Mouse (Mus musculus) ES-E14 (cell line): Measurements from ENCODE around the gene Hipk2. TPM values are rescaled to one million over a fixed set of nuclear protein-coding genes. Genes with fewer than 3 reads are reported as not detected.

ENCODE experiments used
- DNase-seq: peaks from one replicate; pipeline ENCODE4 v3.0.0-alpha.2; 2013; ENCODE audit warnings: low read depth, low spot score
- H3K27ac ChIP-seq: 2 replicates; pipeline ENCODE4 v1.5.1; 2012; ENCODE audit warnings: low read depth, mild to moderate bottlenecking, low read length, moderate library complexity, mixed read lengths; ENCODE audit not compliant: poor library complexity, insufficient read depth, severe bottlenecking
- H3K36me3 ChIP-seq: 2 replicates; pipeline ENCODE4 v1.6.1; 2012; ENCODE audit warnings: mild to moderate bottlenecking, low read length, moderate library complexity, mixed read lengths; ENCODE audit not compliant: control insufficient read depth, poor library complexity, insufficient read depth, severe bottlenecking
- H3K4me1 ChIP-seq, 2 experiments: fragments of 150-350 bp in 1 of 2; sonication (generic) in 1 of 2; 2 replicates each; pipeline ENCODE4 v1.6.1; 2012; ENCODE audit warnings: low read length in 2 of 2, mild to moderate bottlenecking in 1 of 2, mixed read lengths in 1 of 2; ENCODE audit not compliant: control insufficient read depth in 2 of 2, insufficient read depth in 2 of 2, poor library complexity in 1 of 2
- H3K4me3 ChIP-seq, 2 experiments: fragments of 150-350 bp in 1 of 2; sonication (generic) in 1 of 2; 2 replicates each; pipeline ENCODE4 v1.5.1; 2012; ENCODE audit warnings: low read length in 2 of 2, low read depth in 1 of 2, mild to moderate bottlenecking in 1 of 2, mixed read lengths in 1 of 2; ENCODE audit not compliant: insufficient read depth in 1 of 2, poor library complexity in 1 of 2, severe bottlenecking in 1 of 2
- H3K9ac ChIP-seq: 2 replicates; pipeline ENCODE4 v1.6.1; 2012; ENCODE audit warnings: low read depth, mild to moderate bottlenecking, low read length, mixed read lengths; ENCODE audit not compliant: poor library complexity, insufficient read depth, severe bottlenecking
- H3K9me3 ChIP-seq: fragments of 150-350 bp; sonication (generic); 2 replicates; pipeline ENCODE4 v1.6.1; 2012; ENCODE audit warnings: low read depth, mild to moderate bottlenecking, low read length; ENCODE audit not compliant: control insufficient read depth, insufficient read depth
- CHD2 ChIP-seq: IDR thresholded peaks from 2 replicates; pipeline ENCODE4 v1.6.1; 2014; ENCODE audit warnings: mild to moderate bottlenecking, low read depth, low read length, inconsistent platforms
- HCFC1 ChIP-seq: IDR thresholded peaks from 2 replicates; pipeline ENCODE4 v1.6.1; 2012; ENCODE audit warnings: low read length, inconsistent platforms, borderline replicate concordance; ENCODE audit not compliant: insufficient read depth
- MAFK ChIP-seq: IDR thresholded peaks from 2 replicates; pipeline ENCODE4 v1.6.1; 2014; ENCODE audit warnings: mild to moderate bottlenecking, low read depth, low read length, inconsistent platforms; ENCODE audit not compliant: insufficient read depth
- ZC3H11A ChIP-seq: IDR thresholded peaks from 2 replicates; pipeline ENCODE4 v1.6.1; 2012; ENCODE audit warnings: low read depth, mild to moderate bottlenecking, inconsistent platforms, low read length, borderline replicate concordance
- ZNF384 ChIP-seq: IDR thresholded peaks from 2 replicates; pipeline ENCODE4 v1.6.1; 2012; ENCODE audit warnings: low read depth, low read length, inconsistent platforms
- in situ Hi-C, 2 experiments: fragments of 600-800 bp; cut with MboI; formaldehyde crosslinking; loops; one replicate each; pipeline ENCODE4 v1.15.1; 2025; ENCODE audit warnings: low sequenced_read_pairs in 2 of 2, inconsistent platforms in 1 of 2; ENCODE audit not compliant: unreplicated experiment in 2 of 2
- total RNA-seq: library from RNA; depleted of rRNA; stranded (reverse); fragments of 300-350 nt; gene quantifications from 2 replicates; pipeline ENCODE4 v1.2.3, GENCODE M21; 2012

Hipk2 gene
- total RNA-seq, 1 experiment: 7.0 TPM

DNA sequence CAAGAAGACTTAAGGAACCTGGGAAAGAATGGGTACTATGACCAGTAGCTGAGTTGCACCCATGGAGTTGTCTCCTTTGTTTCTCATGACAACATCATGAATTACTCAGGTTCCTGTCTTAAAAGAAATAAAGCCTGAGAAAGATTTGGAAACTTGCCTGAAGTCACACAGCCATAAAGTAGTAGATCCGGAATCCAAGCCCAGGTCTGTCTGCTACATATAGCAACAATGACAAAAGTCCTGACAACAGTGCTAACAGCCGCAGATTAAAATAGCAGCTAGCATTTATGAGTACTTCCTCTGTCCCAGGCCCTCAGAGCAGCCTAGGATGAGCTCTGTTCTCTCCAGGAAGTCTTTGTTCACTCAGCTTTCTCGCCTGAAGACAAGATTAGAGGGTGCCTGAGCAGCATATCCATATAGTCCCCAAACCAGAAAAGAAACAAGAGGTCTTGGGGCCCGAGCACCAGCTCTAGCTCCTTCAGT lies 69.0 kb downstream of the Hipk2 start:
- TF ChIP-seq CHD2 (no peak), ZC3H11A (no peak), HCFC1 (no peak), ZNF384 (no peak), MAFK (no peak)
- Histone ChIP-seq H3K36me3 (no peaks in the 10 kb centered on the region; the same call in 1 of the 2 replicates), H3K4me3 (no peak overlapping the region), H3K9me3 (no peaks in the 10 kb centered on the region), H3K27ac (no peak overlapping the region), H3K4me1 (no peaks in the 10 kb centered on the region), H3K9ac (no peak overlapping the region)
- in situ Hi-C loops: no loop called here
- DNase-seq: no peak

DNA sequence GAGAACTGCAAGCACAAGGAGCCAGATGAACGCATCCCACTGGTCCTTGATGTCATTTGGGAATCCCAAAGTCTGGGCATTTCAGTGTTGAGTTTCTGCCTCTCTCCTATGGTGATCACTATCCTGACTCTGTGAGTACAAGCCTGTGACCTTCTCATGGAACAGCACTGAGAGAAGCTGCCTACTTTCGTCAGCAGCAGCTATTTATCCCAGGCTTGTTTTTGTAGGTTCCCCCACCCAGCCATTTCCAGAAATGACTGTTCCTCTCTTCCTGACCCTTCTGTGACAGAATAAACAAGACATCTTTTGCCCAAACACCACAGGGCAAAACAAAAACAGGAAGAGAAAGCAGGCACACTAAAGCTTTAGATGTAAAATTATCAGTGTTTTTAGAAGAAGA lies 70.4 kb downstream of the Hipk2 start:
- Histone ChIP-seq H3K4me1 (no peaks in the 10 kb centered on the region), H3K36me3 (no peaks in the 10 kb centered on the region; the same call in 1 of the 2 replicates), H3K9ac (no peak overlapping the region), H3K4me3 (no peak overlapping the region), H3K27ac (no peak overlapping the region), H3K9me3 (no peaks in the 10 kb centered on the region)
- in situ Hi-C loops: no loop called here
- TF ChIP-seq ZC3H11A (no peak), ZNF384 (no peak), HCFC1 (no peak), CHD2 (no peak), MAFK (no peak)
- no peak for DNase-seq

DNA sequence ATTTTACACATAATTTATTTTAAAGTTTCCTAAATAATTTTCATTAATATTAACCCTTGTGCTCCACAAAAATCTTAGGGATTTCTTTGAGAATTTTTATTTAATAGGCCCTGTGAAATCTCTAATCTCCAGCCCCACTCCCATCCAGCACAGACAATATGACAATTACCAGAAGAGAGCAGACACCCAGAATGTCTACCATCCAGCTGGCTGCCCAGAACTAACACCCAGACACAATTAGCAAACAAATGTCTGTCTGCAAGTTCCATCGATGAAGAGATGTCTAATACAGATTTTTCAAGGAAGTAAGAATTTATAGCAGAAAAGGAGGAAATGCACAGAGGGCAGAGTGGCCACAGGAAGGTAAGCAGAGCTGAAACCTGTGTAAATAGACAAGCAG lies 74.7 kb downstream of the Hipk2 start:
- H3K4me3 ChIP-seq: no peak overlapping the region; a peak in 1 of 4 replicates
- H3K9ac ChIP-seq: no peak overlapping the region
- TF ChIP-seq CHD2 (no peak), ZNF384 (no peak), HCFC1 (no peak), ZC3H11A (no peak), MAFK (no peak)
- no peaks in the 10 kb centered on the region for H3K9me3 ChIP-seq
- no peak for DNase-seq
- no peaks in the 10 kb centered on the region for H3K4me1 ChIP-seq
- H3K36me3 ChIP-seq: no peaks in the 10 kb centered on the region; the same call in 1 of the 2 replicates
- no peak overlapping the region for H3K27ac ChIP-seq
- in situ Hi-C loops: no loop called here

DNA sequence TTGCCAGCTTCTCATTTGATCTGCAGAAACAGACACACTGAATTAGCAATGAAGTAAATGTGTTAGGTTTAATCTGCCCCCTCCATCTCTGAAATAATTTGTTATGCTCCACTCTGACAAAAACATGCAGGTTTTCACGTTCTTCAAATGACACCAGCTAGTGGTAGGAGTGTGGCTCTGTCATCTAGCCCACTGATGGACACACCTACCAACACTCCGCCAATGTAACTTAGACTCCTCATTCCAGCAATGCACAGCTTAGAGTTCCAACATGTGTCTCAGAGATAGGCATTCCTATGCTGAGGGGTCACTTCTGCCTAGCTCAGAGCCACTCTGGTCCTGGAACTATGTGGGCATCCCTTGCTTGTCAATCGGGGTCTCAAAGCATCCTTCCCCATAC lies 78.4 kb downstream of the Hipk2 start:
- Histone ChIP-seq H3K9me3 (no peaks in the 10 kb centered on the region), H3K4me3 (no peak overlapping the region), H3K4me1 (no peaks in the 10 kb centered on the region), H3K9ac (no peak overlapping the region), H3K27ac (no peak overlapping the region), H3K36me3 (no peaks in the 10 kb centered on the region; the same call in 1 of the 2 replicates)
- TF ChIP-seq MAFK: no peak
- TF ChIP-seq ZC3H11A: no peak
- TF ChIP-seq CHD2: no peak
- in situ Hi-C loops: no loop called here
- no peak for DNase-seq

DNA sequence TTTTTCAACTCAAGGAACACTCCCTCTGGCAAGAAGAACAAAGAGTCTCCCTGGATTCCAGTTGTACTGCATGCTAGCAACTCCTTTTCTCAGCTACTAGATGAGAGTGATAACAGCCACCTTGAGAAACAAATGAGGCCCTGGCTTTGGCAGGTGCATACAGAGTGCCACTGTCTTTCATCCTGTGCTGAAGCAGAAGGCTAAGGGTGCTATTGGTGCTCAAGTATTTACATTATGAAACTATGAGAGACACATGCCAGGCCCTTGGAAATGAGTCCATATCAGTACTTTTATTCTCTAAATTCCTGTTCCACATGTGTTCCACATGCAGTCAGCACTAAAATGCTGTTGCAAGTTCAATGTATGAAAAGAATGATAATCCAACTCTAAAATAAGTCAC lies 79.0 kb downstream of the Hipk2 start:
- Histone ChIP-seq H3K36me3 (no peaks in the 10 kb centered on the region), H3K4me3 (no peak overlapping the region), H3K9ac (no peak overlapping the region), H3K9me3 (no peaks in the 10 kb centered on the region), H3K4me1 (no peaks in the 10 kb centered on the region), H3K27ac (no peak overlapping the region)
- TF ChIP-seq HCFC1 (no peak), ZNF384 (no peak), ZC3H11A (no peak), CHD2 (no peak), MAFK (no peak)
- DNase-seq: no peak
- in situ Hi-C loops: no loop called here
